ENCODE assay signal across 18 mouse cellular contexts in the genomic region with DNA sequence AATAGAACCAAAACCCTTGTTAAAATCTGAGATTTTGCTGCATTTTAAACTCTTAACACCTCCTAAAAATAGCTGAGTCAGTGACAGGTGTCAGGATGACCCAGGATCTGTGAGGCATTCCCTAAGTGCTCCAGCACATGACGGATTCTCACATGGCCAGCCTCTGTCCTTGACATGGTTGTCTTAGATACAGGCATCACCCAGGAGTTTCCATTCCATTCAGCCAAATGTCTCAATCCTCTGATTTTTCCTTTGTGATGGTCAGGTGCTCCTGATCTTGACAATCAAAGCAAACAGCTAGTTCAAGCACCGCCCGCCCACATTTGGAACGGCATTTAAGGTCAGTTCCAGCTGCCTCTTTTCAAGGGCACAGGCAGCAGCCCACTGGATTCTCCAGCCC.
DNase-seq lines count a peak whose midpoint lies in the region; TF ChIP-seq lines count a peak whose summit lies in the region.
"Had no signal": no experiment of that assay in that cellular context is flagged by ENCODE, and none has a peak within 500 bp of the region (broad histone marks: within the 10 kb centered on the region; RNA-seq: fewer than 3 reads in every experiment).

No protein-coding gene starts in this region.

- H3K4me1 ChIP-seq in hindbrain, embryonic 10.5 days (replicated peaks), result no peaks in the 10 kb centered on the region
- H3K4me1 ChIP-seq: embryonic facial prominence, embryonic 15.5 days; forebrain, embryonic 10.5 days; limb, embryonic 15.5 days; neural tube, embryonic 12.5 days had no signal

- DNase-seq in gastrocnemius, adult 2 months, result peak; percentile 30
- no peak for DNase-seq in gastrocnemius, postnatal 4 days (ENCODE audit: low spot score in 2 of 2)
- DNase-seq in R1 (ENCODE audit: low read depth, low spot score), result peak; percentile 43
- DNase-seq in adrenal gland, postnatal 25 days, result peak; percentile 19
- DNase-seq in heart, postnatal 4 days, result peak; percentile 52
- no peak for DNase-seq in hindbrain, embryonic 10.5 days (ENCODE audit: low spot score)
- DNase-seq in left cerebral cortex, adult 11 months (ENCODE audit: low spot score), result no peak
- no peak for DNase-seq in layer of hippocampus, adult 2 months (ENCODE audit: low spot score in 2 of 2)
- DNase-seq: cerebellum, adult 8-10 months; gastrocnemius, postnatal 14 days; kidney, adult 8-10 months; kidney, postnatal 36 days; lung, postnatal 10 days had no signal

- peak overlapping the region; percentile 48 for H3K27ac ChIP-seq in gastrocnemius, adult 2 months
- H3K27ac ChIP-seq in hindbrain, embryonic 10.5 days, result no peak overlapping the region
- H3K27ac ChIP-seq in layer of hippocampus, adult 2 months, result no peak overlapping the region
- H3K27ac ChIP-seq: embryonic facial prominence, embryonic 15.5 days; forebrain, embryonic 10.5 days; limb, embryonic 15.5 days; neural tube, embryonic 12.5 days had no signal

- WGBS in hindbrain, embryonic 10.5 days, result 87% methylated on average over 4 of the region's 4 CpGs

- intact Hi-C loops in gastrocnemius, adult 2 months (cut with DNase I), result loop anchor here (10.0 kb wide), 1 partner anchor 803 kb away; a partner anchor contains a TSS

- no peaks in the 10 kb centered on the region for H3K9me3 ChIP-seq in hindbrain, embryonic 10.5 days
- H3K9me3 ChIP-seq: embryonic facial prominence, embryonic 15.5 days; forebrain, embryonic 10.5 days; limb, embryonic 15.5 days; megakaryocyte, embryonic 14.5 days; neural tube, embryonic 12.5 days had no signal

- H3K27me3 ChIP-seq in hindbrain, embryonic 10.5 days (ENCODE audit: insufficient read depth, poor library complexity, severe bottlenecking), result no peaks in the 10 kb centered on the region
- H3K27me3 ChIP-seq: embryonic facial prominence, embryonic 15.5 days; limb, embryonic 15.5 days; megakaryocyte, embryonic 14.5 days; neural tube, embryonic 12.5 days had no signal

- H3K36me3 ChIP-seq in hindbrain, embryonic 10.5 days, result no peaks in the 10 kb centered on the region
- H3K36me3 ChIP-seq: embryonic facial prominence, embryonic 15.5 days; forebrain, embryonic 10.5 days; limb, embryonic 15.5 days; neural tube, embryonic 12.5 days had no signal

- no peak overlapping the region for H3K4me3 ChIP-seq in gastrocnemius, adult 2 months
- H3K4me3 ChIP-seq in hindbrain, embryonic 10.5 days, result no peak overlapping the region
- H3K4me3 ChIP-seq in layer of hippocampus, adult 2 months, result no peak overlapping the region
- H3K4me3 ChIP-seq: embryonic facial prominence, embryonic 15.5 days; forebrain, embryonic 10.5 days; limb, embryonic 15.5 days; megakaryocyte, embryonic 14.5 days; neural tube, embryonic 12.5 days had no signal

- no peak for TF ChIP-seq CTCF in gastrocnemius, adult 2 months (IDR thresholded peaks at IDR 0.05)
- no peak for TF ChIP-seq CTCF in layer of hippocampus, adult 2 months (conservative IDR thresholded peaks at IDR 0.05)

Comparison
In these comparisons a context has a peak if more than half of its experiments do, and no peak if none do; other contexts are left out.
1. DNase-seq: peak in gastrocnemius, adult 2 months (single experiment), R1 (single experiment), adrenal gland, postnatal 25 days (single experiment) and heart, postnatal 4 days (single experiment); none in gastrocnemius, postnatal 4 days (0 of 2), hindbrain, embryonic 10.5 days (single experiment), left cerebral cortex, adult 11 months (single experiment) and layer of hippocampus, adult 2 months (0 of 2).